Mouse (Mus musculus): ENCODE data around the gene Dlgap1. TPM values are rescaled to one million over a fixed set of nuclear protein-coding genes. Genes with fewer than 3 reads are reported as not detected.

The Dlgap1 gene
- polyA plus RNA-seq, 1 experiment from 2014 or later: 4.1 TPM

DNA sequence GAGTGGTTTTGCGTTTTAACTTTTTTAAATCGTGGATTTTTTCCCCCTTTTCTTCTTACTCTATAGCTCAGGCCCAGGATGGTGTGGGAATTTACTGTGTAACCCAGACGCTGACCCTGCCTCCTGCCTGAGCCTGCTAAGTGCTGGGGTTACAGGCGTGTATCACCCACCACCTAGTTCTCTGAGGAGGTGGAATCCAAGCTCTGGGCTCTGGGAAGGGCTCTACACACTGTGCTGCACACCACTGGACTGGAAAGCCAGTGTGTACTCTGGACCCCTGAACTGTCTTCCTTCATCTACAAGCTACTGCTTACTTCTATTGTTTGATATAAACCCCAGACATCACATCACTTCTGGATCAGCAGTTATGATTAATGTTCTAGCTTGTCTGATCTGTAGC, 889.9 kb downstream of the Dlgap1 start:
- H3K27ac ChIP-seq: no peak overlapping the region
- WGBS: 74% methylated on average over 4 of the region's 4 CpGs
- no peaks in the 10 kb centered on the region for H3K36me3 ChIP-seq
- H3K4me3 ChIP-seq (replicated peaks): no peak overlapping the region
- no peak overlapping the region for H3K9ac ChIP-seq
- H3K4me2 ChIP-seq: no peak overlapping the region
- peak; percentile 75 for ATAC-seq (replicated peaks; ENCODE audit: low FRiP score)
- no peaks in the 10 kb centered on the region for H3K27me3 ChIP-seq
- peaks cover 17% of the 10 kb centered on the region for H3K4me1 ChIP-seq
- no peaks in the 10 kb centered on the region for H3K9me3 ChIP-seq (replicated peaks)

DNA sequence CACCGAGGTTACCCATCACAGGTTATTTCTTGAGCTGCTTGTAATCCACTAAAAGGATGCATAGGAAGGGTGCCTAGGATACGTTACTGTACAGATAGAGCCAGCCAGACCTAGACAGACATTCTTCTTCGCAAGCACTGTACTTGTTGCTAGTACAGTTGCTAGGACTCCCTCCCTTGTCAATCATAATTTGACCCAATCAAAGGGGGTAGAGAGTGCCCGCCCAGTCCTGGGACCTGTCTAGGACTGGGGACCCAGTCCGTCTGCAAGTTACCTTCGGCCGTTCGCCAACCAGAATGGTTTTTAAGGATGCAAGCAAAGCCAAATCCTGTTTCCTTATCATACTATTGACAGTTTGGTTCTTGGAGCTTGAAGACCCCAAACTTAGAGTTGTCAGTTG, 895.2 kb downstream of the Dlgap1 start:
- Histone ChIP-seq H3K9ac (no peak overlapping the region), H3K4me3 (replicated peaks) (no peak overlapping the region), H3K27me3 (no peaks in the 10 kb centered on the region), H3K4me2 (no peak overlapping the region), H3K9me3 (replicated peaks) (no peaks in the 10 kb centered on the region), H3K4me1 (no peaks in the 10 kb centered on the region), H3K27ac (no peak overlapping the region), H3K36me3 (no peaks in the 10 kb centered on the region)
- no peak for ATAC-seq (replicated peaks; ENCODE audit: low FRiP score)
- WGBS: 93% methylated on average over 8 of the region's 8 CpGs

DNA sequence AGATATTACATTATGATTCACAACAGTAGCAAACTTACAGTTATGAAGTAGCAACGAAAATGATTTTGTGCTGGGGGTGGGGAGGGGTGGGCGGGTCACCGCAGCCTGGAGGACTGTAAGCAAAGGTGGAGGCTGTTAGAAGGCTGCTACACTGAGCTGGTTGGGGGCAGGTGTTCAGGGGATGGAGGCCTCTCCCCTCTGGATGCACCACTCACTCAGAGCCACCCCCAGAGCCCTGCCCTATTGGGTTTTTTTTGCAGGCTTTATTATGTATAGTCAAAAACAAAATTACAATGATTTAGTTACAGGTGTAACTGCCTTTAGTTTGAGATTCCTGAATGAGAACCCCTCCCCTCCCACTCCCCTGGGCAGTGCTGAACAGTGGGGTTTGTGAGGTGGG, 895.8 kb downstream of the Dlgap1 start:
- Histone ChIP-seq H3K4me3 (replicated peaks) (no peak overlapping the region), H3K9me3 (replicated peaks) (no peaks in the 10 kb centered on the region), H3K27me3 (no peaks in the 10 kb centered on the region), H3K4me1 (no peaks in the 10 kb centered on the region), H3K27ac (no peak overlapping the region), H3K9ac (no peak overlapping the region), H3K4me2 (no peak overlapping the region), H3K36me3 (no peaks in the 10 kb centered on the region)
- no peak for ATAC-seq (replicated peaks; ENCODE audit: low FRiP score)
- 68% methylated on average over 3 of the region's 3 CpGs for WGBS

DNA sequence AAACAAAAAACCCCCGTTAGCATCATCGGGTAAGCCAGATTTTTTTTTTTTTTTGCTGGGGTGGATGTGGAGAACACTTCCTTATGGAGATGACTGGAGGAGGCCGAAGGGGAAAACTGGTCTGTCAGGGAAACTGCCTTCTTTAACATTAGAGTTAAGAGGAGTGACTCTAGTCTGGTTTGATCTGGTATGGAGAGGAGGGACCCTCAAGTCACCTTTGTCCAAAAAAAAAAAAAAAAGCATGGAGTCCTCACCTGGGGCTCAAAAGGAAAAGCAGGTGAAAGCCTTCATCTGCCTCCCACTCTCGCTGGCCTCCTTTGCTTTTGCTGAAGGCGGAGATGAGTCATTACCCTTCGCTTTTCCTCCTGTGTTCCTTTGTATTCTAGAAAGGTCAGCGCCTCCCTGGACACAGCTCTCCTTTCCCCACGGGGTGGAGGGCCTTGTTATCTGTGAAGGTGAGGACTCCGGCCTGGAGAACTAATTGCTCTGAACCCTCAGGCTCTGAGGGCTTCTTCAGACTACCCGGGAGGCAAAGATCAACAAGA, 896.3 kb downstream of the Dlgap1 start:
- no peak for ATAC-seq (replicated peaks; ENCODE audit: low FRiP score)
- Histone ChIP-seq H3K4me3 (replicated peaks) (no peak overlapping the region), H3K9ac (no peak overlapping the region), H3K27me3 (no peaks in the 10 kb centered on the region), H3K4me1 (no peaks in the 10 kb centered on the region), H3K36me3 (no peaks in the 10 kb centered on the region), H3K4me2 (no peak overlapping the region), H3K9me3 (replicated peaks) (no peaks in the 10 kb centered on the region), H3K27ac (no peak overlapping the region)
- 64% methylated on average over 10 of the region's 10 CpGs for WGBS

DNA sequence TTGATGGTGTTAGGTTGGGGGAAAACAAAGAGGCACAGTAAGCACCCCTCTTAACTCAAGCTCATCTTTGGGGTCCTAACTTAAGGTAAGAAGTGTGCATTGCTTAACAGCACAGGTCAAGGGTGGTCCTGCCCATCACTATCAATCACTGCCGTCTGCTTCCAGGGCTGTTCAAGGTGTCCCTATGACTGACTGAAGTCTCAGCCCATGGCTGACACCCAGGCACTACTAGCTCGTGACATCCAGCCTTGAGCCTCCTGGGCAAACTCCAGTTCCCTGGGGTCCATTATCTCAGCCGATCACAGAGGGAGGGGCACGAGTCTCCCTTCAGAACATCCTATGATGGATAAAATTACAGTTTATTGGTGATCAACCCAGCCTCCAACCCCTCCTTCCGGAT, 897.2 kb downstream of the Dlgap1 start:
- no peak for ATAC-seq (replicated peaks; ENCODE audit: low FRiP score)
- no peak overlapping the region for H3K4me2 ChIP-seq
- no peak overlapping the region for H3K27ac ChIP-seq
- H3K4me1 ChIP-seq: no peaks in the 10 kb centered on the region
- no peak overlapping the region for H3K9ac ChIP-seq
- no peak overlapping the region for H3K4me3 ChIP-seq (replicated peaks)
- H3K36me3 ChIP-seq: no peaks in the 10 kb centered on the region
- H3K9me3 ChIP-seq (replicated peaks): no peaks in the 10 kb centered on the region
- H3K27me3 ChIP-seq: no peaks in the 10 kb centered on the region
- 86% methylated on average over 5 of the region's 5 CpGs for WGBS

DNA sequence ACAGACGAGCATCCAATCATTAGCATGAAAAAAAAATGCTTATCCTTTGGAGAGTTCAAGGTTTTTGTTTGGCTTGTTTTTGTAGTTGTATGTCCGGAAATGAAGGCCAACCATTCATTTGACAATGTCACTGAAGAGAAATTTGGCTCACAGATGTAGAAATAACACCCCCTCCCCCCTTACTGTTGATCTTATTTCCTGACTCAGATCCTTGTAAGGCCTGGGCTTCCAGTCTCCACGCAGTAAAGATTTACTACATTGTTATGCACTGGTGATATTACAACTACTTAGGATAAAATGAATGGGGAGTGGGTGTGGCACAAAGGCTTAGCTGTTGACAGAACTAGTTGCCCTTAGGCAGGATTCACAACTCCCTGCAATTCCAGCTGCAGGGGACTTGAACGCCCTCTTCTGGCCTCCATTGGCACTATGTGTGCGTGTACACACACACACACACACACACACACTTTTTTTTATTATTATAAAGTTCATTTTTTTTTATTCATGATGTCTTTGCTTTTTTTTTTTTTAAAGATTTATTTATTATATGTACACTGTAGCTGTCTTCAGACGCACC, 897.8 kb downstream of the Dlgap1 start:
- ATAC-seq (replicated peaks; ENCODE audit: low FRiP score): no peak
- H3K4me3 ChIP-seq (replicated peaks): no peak overlapping the region
- no peak overlapping the region for H3K27ac ChIP-seq
- no peaks in the 10 kb centered on the region for H3K36me3 ChIP-seq
- WGBS: 80% methylated on average over 6 of the region's 6 CpGs
- H3K27me3 ChIP-seq: no peaks in the 10 kb centered on the region
- H3K9me3 ChIP-seq (replicated peaks): no peaks in the 10 kb centered on the region
- H3K9ac ChIP-seq: no peak overlapping the region
- no peak overlapping the region for H3K4me2 ChIP-seq
- no peaks in the 10 kb centered on the region for H3K4me1 ChIP-seq

DNA sequence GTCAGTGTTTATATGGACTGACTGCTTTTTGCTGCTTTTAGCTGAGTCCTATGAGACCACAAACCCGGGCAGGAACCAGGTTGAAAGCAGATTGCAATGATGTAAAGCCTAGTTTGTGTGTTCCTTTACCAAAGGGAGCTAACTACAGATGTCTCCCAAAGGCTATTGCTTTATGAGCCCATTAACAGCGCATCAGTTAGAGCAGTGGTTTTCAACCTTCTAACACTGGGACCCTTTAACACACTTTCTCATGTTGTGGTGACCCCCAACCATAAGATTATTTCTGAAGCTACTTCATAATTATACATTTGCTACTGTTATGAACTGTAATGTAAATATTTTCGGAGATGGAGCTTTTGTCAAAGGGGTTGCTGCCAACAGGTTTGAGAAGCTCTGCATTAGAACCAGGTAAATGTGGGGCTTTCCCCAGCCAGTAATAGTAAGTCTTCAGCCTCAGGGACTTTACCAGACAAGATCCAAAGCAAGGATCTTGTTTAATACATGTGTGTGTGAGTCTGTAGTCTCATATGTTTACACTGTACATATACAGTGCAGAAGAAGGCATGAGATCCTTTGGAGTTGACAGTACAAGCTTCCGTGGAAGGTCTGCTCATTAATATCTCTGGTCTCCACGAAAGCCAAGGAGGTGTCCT, 899.8 kb downstream of the Dlgap1 start:
- Histone ChIP-seq H3K27ac (no peak overlapping the region), H3K9ac (no peak overlapping the region), H3K27me3 (no peaks in the 10 kb centered on the region), H3K4me2 (no peak overlapping the region), H3K36me3 (no peaks in the 10 kb centered on the region), H3K4me3 (replicated peaks) (no peak overlapping the region), H3K9me3 (replicated peaks) (no peaks in the 10 kb centered on the region), H3K4me1 (peaks cover 16% of the 10 kb centered on the region)
- WGBS: 75% methylated on average over 5 of the region's 5 CpGs
- ATAC-seq (replicated peaks; ENCODE audit: low FRiP score): no peak

DNA sequence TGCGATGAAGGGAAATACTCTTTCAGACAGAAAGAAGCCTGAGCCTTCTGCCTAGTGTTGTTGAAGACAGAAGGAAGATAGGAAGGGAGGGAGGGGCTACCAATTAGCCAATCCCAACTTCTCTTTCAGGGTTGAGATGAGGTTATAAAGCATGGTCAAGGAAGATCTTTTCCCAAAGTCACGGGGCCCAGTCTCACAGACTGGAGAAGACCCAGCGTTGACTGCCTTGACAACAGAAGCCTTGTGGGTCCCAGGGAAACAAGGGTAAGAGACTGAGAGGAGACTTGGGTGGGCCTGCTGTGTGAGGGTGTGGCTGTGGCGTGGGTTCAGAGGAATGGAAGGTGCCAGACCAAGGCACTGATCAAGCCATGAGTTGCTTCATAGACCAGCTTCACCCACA, 901.7 kb downstream of the Dlgap1 start:
- H3K27me3 ChIP-seq: no peaks in the 10 kb centered on the region
- no peaks in the 10 kb centered on the region for H3K36me3 ChIP-seq
- H3K27ac ChIP-seq: no peak overlapping the region
- no peak overlapping the region for H3K4me2 ChIP-seq
- WGBS: 92% methylated on average over 4 of the region's 4 CpGs
- peaks cover 16% of the 10 kb centered on the region for H3K4me1 ChIP-seq
- no peak for ATAC-seq (replicated peaks; ENCODE audit: low FRiP score)
- H3K4me3 ChIP-seq (replicated peaks): no peak overlapping the region
- no peak overlapping the region for H3K9ac ChIP-seq
- no peaks in the 10 kb centered on the region for H3K9me3 ChIP-seq (replicated peaks)

MicroRNA genes within 50 kb of the gene (microRNA counts, 519-probe panel; counts per million panel counts)
- 1,871 counts per million, percentile 12 among the panel's probes with 10 or more counts for microRNA mmu-miR-1195

Small RNAs within 50 kb of the gene (microRNA-seq; reads per million reads assigned to microRNA genes)
- not detected for gene Mir1195
